Mouse (Mus musculus) adrenal gland, postnatal 14 days (tissue): ENCODE data around the gene Rpl37a. TPM values are rescaled to one million over a fixed set of nuclear protein-coding genes. Genes with fewer than 3 reads are reported as not detected.

Experiments
- DNase-seq: peaks from one replicate; pipeline ENCODE4 v3.0.0; 2021; ENCODE audit warnings: mixed read lengths
- total RNA-seq: library from RNA; stranded (reverse); gene quantifications from 2 replicates; pipeline ENCODE4 v1.2.3, GENCODE M21; 2021

The Rpl37a gene
- total RNA-seq, 1 experiment from 2014 or later, result 892 TPM

GRCm38 (mm10) chr1:72736397-72737125, 25.5 kb downstream of the Rpl37a start:
- DNase-seq, result peak; percentile 14

- peak; percentile 70 for DNase-seq
These were observed 28.0 kb downstream of the Rpl37a start for GRCm38 (mm10) chr1:72738946-72739680.

GRCm38 (mm10) chr1:72739681-72740063, 28.6 kb downstream of the Rpl37a start:
- DNase-seq, result no peak

- DNase-seq, result no peak
These were observed 30.3 kb downstream of the Rpl37a start for GRCm38 (mm10) chr1:72741406-72741805.

GRCm38 (mm10) chr1:72744816-72745506, 33.9 kb downstream of the Rpl37a start:
- no peak for DNase-seq

- no peak for DNase-seq
These were observed 35.3 kb downstream of the Rpl37a start for GRCm38 (mm10) chr1:72746382-72746781.

GRCm38 (mm10) chr1:72751371-72751781, 40.3 kb downstream of the Rpl37a start:
- peak; percentile 74 for DNase-seq

- DNase-seq, result peak; percentile 21
These were observed 42.1 kb downstream of the Rpl37a start for GRCm38 (mm10) chr1:72753211-72753610.

GRCm38 (mm10) chr1:72755227-72755626, 44.1 kb downstream of the Rpl37a start:
- no peak for DNase-seq

- no peak for DNase-seq
These were observed 44.7 kb downstream of the Rpl37a start for GRCm38 (mm10) chr1:72755801-72756200.

- DNase-seq, result no peak
These were observed 48.7 kb downstream of the Rpl37a start for GRCm38 (mm10) chr1:72759758-72760157.

Other genes with a start within 250 kb of the Rpl37a start
- 0.78 and 1.7 TPM in 2 replicates for gene March4, start 174.4 kb upstream of the Rpl37a start, total RNA-seq
- 33.7 and 37.4 TPM in 2 replicates for gene Smarcal1, start 128.0 kb upstream of the Rpl37a start, total RNA-seq
- not detected in 2 replicates for gene Ankar, start 10.7 kb upstream of the Rpl37a start, total RNA-seq
- gene Igfbp2, start 113.2 kb downstream of the Rpl37a start, total RNA-seq, result 9.1 and 58.4 TPM in 2 replicates
- 68.1 and 74.3 TPM in 2 replicates for gene Igfbp5, start 163.6 kb downstream of the Rpl37a start, total RNA-seq